Mouse (Mus musculus) layer of hippocampus, adult 11-12 months (tissue): ENCODE data around the gene Rims1.

Experiments
- DNase-seq: peaks from one replicate; pipeline ENCODE4 v3.0.0; 2022; ENCODE audit warnings: low spot score

Gene Rims1

DNA sequence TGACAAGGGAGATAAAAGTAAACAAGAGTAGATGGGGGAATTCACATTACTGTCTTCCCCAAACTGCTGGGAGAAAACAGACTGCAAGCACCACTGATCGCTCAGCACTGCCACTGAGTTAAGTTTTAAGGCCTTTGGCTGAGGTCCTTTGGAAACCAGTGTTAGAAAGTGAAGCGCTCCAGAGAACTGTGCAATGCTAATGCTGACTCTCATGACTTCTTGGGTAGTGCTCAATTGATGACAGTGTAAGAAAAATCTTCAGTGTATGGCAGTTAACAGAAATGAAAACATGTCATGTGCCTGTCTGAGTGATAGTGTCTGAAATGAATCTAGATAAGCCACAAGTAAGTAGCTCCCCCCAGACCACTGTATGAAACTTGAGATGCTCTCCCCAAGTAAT is 111.3 kb downstream of the Rims1 start:
- DNase-seq, result no peak

DNA sequence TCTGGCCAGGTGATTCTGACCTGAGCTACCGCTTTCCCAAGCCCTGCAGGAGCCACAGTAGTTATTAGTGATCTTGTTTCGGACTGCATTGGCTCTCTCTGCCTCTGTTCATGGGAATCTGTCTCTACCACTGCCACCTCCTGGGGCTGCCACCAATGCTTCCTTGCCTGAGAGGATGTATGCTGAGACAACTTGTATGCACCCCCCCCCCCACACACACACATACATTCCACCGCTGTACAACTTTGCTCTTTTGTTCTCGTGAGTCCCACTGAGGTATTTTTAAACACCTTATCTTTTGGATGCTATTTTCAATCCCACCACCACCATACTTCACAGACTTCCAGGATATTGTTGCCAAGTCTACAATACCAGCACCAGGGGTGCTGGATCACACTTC is 122.3 kb downstream of the Rims1 start:
- no peak for DNase-seq

DNA sequence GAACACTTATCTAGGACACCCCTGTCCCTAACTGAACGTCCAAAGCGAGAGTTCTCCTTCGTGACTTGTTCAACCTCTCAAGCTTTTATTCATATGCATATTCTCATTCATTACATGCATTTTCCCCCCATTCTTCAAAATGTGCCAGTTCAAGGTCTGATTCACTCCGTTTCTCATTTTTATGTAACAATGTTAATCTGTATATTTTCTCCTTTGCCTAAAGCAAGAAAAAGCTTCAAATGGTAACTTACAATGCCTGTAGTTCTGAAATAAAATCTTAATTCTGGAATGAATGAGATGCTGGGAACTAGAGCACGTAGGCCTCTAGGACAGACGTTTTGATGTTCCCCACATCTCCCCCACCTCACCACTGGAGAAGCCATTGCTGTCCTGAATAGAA is 141.6 kb downstream of the Rims1 start:
- no peak for DNase-seq

- DNase-seq, result no peak
Measured at GRCm38 (mm10) chr1:22661825-22662224, 144.0 kb downstream of the Rims1 start.

- no peak for DNase-seq
Measured at GRCm38 (mm10) chr1:22655983-22656382, 149.8 kb downstream of the Rims1 start.

- peak; percentile 40 for DNase-seq
Measured at GRCm38 (mm10) chr1:22654903-22655302, 150.9 kb downstream of the Rims1 start.

GRCm38 (mm10) chr1:22650588-22650987 is 155.2 kb downstream of the Rims1 start:
- no peak for DNase-seq

GRCm38 (mm10) chr1:22649432-22649831 is 156.4 kb downstream of the Rims1 start:
- no peak for DNase-seq

DNA sequence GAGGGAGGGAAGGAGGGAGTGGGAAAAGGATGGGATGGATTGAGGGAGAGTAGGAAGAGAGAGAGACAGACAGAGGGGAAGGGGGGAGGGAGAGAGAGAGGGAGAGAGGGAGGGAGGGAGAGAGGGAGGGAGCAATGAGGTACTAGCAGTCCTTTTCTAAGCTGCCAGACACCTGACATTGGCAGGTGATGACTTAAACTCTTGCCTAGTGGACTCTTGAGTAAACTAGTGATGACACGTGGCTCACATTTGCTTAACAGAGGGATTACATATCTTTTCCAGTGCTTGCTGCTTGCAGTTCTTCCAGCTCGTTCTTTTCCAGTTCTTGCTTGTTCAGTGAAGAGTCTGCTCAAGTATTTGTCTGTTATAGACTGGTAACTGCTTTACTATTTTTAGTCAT is 160.5 kb downstream of the Rims1 start:
- DNase-seq, result no peak

DNA sequence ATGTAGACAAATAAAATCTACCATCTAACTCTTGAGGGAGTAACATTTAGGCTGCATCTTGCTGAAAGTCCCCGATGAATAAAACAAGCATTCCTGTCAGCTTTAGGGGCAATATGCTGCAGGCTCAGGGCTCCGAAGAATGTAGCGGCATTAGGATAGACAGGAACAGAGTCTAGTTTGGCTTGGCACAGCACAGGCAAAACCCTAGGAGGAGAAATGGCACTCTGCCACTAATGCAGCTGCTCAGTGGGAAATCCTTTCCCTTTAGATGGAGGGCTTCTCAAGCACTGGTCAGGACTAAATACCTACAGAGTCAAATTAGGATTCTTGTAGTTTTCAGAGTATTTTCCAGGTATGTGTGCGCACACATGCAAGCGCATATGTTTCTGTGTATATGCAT is 165.2 kb downstream of the Rims1 start:
- peak; percentile 32 for DNase-seq

GRCm38 (mm10) chr1:22639702-22640101 is 166.1 kb downstream of the Rims1 start:
- no peak for DNase-seq

- no peak for DNase-seq
Measured at GRCm38 (mm10) chr1:22633871-22634270, 171.9 kb downstream of the Rims1 start.

DNA sequence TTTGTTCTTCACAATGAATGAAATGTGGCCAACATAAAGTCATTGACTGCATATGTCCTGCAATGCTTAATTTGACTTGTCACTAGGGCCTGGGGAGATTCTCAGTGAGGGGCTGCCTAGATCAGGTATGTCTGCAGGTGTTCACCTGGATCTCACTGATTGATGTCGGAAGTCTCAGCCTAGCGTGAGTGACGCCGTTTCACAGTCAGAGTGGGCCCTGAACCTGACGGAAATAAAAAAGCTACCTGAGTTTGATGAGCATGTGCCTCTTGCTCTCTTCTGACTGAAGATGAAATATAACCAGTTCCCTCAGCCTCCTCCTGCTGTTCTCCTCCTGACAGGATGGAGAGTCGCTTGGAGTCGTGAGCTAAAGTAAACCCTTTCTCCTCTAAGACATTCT is 173.2 kb downstream of the Rims1 start:
- DNase-seq, result no peak

GRCm38 (mm10) chr1:22631991-22632390 is 173.8 kb downstream of the Rims1 start:
- no peak for DNase-seq

- DNase-seq, result no peak
Measured at GRCm38 (mm10) chr1:22629011-22629410, 176.8 kb downstream of the Rims1 start.

DNA sequence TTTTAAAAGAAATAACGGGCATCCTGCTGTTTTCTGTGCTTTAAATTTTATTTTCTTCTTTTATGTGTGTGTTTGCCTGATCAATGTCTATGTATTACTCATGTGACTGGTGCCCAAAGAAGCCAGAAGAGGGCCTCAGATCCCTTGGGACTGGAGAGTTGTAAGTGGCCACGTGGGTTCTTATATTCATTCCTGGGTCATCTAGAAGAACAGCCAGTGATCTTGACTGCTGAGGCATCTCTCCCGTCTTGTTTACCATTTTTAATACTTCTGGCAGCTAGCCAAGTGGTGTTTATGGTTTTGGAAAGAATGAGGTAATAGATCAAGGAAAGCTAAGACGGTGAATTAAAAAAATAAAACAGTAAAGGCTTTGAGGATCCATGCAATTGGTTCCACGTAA is 178.8 kb downstream of the Rims1 start:
- DNase-seq, result no peak

DNA sequence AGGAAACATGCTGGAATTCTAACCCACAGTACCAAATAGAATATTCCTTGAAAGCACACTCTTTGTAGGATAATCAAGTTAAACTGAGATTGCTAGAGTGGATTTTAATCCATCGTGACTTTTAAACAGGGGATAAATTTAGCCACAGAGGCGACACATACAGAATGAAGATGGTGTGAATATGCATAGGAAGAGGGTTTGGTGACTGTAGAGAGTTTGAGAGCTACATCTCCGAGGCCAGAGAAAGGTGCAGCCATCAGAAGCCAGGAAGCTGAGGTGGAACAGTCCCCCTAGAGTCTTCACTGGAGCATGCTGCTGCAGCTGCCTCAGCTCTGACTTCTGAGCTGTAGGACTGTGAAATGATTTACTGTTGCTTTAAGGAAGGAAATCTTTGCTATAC is 179.5 kb downstream of the Rims1 start:
- DNase-seq, result no peak

DNA sequence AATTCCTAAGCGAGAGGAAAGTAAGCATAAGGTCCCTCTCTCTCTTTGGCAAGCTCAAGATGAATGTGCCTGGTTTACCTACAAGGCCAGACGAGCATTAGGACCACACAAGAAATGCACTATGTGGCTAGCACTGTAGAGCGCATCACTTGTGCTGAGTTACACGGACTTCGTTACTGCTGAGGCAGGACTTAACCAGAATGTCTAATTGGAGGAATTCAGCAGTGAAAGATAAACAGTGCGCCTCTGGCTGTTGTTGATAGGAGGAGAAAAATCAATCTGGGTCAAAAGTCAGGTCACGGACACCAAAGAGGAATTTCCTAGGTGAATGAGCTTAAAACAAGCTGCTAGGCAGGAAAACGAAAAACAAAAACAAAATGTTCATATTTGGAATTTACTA is 185.0 kb downstream of the Rims1 start:
- no peak for DNase-seq

GRCm38 (mm10) chr1:22615601-22616000 is 190.2 kb downstream of the Rims1 start:
- DNase-seq, result no peak

- no peak for DNase-seq
Measured at GRCm38 (mm10) chr1:22613609-22614008, 192.2 kb downstream of the Rims1 start.

DNA sequence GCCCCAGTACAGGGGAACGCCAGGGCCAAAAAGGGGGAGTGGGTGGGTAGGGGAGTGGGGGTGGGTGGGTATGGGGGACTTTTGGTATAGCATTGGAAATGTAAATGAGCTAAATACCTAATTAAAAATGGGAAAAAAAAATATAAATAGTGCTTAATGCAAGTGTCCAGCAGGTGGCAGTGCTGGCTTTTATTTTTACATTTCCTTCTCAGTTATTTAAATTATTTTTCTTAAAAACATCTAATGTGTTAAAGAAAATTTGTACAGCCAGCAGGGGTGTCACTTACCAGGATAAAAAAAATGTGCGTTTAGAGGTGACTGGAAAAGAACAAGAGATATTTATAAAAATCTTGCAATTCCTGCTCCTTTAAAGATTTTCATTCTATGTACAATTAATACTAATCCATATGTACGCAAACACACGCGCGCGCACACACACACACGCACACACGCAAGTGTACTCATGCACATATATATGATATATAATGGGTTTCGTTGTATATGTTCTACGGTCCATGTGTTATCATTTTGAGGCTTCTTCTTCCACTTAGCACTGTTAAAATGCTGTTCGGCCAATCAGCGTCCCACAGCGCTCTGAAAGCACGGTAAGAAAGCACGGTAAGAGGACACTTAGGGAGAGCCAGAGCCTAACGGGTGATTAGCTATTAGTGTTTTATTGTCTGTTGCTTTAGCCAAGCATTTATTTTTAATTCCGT is 201.3 kb downstream of the Rims1 start:
- no peak for DNase-seq

DNA sequence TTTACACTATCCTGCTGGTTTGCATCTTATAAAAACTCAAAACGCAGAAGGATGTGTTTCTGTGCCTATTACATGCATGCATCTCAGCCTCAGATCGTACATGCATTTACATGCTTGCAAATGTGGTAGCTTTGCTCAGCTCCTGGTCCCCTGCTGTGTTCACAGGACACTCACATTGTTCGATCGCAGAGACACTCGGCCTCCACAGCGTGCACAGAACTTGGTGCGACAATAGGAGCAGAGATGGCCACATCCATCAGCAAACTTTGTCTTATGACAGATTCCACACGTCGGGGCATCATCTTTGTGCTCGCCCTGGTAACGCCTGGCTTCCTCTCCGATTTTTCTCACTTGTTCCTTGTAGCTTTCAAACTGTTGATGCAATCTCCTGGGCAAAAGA is 209.6 kb downstream of the Rims1 start:
- no peak for DNase-seq

GRCm38 (mm10) chr1:22594841-22595240 is 211.0 kb downstream of the Rims1 start:
- no peak for DNase-seq

GRCm38 (mm10) chr1:22587859-22588383 is 217.9 kb downstream of the Rims1 start:
- no peak for DNase-seq
